Mouse (Mus musculus) B cell, adult (primary cell): ENCODE results near the gene Echdc3. TPM values are rescaled to one million over a fixed set of nuclear protein-coding genes. Genes with fewer than 3 reads are reported as not detected.

ENCODE experiments used
- total RNA-seq: library from RNA; stranded (reverse); gene quantifications from 4 replicates; pipeline ENCODE4 v1.2.4, GENCODE M21; 2023; ENCODE audit not compliant: inconsistent age

Gene Echdc3
- total RNA-seq, result 0.81 to 1.9 TPM (median 1.3 TPM) in 4 replicates

DNA sequence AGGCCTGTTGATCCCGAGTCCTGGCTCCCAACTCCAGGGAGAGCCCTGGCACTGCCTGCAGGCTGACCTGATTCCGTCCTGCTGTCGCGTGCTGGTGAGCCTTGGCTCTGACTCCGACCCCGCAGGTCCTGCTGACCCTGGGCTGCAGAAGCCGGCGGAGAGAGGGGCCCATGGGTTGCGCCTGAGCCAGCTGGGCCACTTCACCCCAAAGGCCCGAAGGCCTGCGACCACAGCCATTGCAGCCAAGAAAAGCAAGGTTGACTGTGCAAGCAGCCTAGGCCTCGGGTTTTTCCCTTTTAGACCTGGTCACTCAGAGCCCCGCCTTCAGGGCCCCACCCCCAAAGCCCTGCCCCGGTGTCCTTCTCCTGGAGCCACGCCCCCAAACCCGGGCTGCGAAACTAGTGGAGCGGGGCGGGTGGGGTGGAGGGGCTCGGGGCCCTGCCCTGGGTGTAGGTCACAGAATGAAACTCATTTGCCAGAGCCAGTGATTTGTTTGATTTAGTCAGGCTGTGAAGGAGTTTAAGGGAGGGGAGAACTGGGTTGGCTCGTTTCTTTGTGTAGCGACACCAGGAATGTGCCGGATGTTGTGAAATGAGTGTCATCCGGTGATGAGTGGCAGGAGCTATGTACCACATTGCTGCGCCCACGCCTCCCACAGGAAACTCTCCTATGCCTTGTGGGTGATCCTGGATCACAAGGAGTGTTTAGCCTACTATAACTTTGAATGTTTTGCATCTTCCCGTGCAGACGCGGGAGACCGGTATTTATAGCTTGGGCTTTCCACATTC, at the start of gene Echdc3:
Gene Echdc3, minus strand, starts transcription at position 310 of the 788 bp plus-strand sequence.

Other genes with a start within 250 kb of the Echdc3 start
- not detected in 4 replicates for gene Proser2, start 82.8 kb downstream of the Echdc3 start, total RNA-seq
- gene Usp6nl, start 109.6 kb upstream of the Echdc3 start, total RNA-seq, result 61.2 to 66.7 TPM (median 64.2 TPM) in 4 replicates